Comparison of ENCODE assay signal across 12 mouse cellular contexts in the genomic region with DNA sequence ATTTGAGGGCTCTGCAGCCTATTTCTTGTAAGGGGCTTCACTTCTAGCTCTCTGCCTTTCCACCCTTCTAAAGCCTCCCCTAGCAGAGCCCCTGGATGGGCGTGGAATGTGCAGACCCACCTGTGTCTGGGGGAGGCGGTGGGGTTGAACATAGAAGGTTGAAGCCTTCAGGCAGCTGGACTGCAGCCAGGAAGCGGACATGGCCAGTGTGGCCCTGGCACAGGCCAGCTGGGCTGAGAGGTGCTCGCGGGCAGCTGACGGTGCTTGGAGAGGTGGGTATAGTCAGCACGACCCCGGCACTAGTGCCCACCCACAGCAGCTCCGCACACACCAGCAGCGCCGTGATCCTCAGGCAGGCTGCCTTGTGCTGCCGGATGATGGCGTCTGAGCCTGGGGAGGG. TPM values are rescaled to one million over a fixed set of nuclear protein-coding genes. Genes with fewer than 3 reads are reported as not detected.
DNase-seq lines count a peak whose midpoint lies in the region; ATAC-seq and TF ChIP-seq lines count a peak whose summit lies in the region.
"Had no signal": no experiment of that assay in that cellular context is flagged by ENCODE, and none has a peak within 500 bp of the region (broad histone marks: within the 10 kb centered on the region; RNA-seq: fewer than 3 reads in every experiment).

No protein-coding gene starts in this region.

- no peak for DNase-seq in heart, adult 2 months
- DNase-seq in kidney, postnatal 10 days: peak; percentile 52
- no peak for DNase-seq in kidney, adult 11 months
- no peak for DNase-seq in limb, embryonic 10.5 days (ENCODE audit: low spot score)
- DNase-seq in adipocyte (ENCODE audit: low spot score): no peak
- DNase-seq: cerebellum, adult 9-10 months; kidney, postnatal 14 days; right cerebral cortex, postnatal 14 days; thymus, postnatal 4 days had no signal

- peaks cover 96% of the 10 kb centered on the region for H3K36me3 ChIP-seq in heart, embryonic 12.5 days
- H3K36me3 ChIP-seq in heart, adult 2 months (ENCODE audit: control insufficient read depth, insufficient read depth, low read length): peaks cover 4% of the 10 kb centered on the region
- peaks cover 100% of the 10 kb centered on the region for H3K36me3 ChIP-seq in limb, embryonic 10.5 days
- H3K36me3 ChIP-seq in liver, embryonic 12.5 days: peaks cover 50% of the 10 kb centered on the region

- no peaks in the 10 kb centered on the region for H3K9me3 ChIP-seq in heart, embryonic 12.5 days (replicated peaks)
- no peaks in the 10 kb centered on the region for H3K9me3 ChIP-seq in limb, embryonic 10.5 days (replicated peaks)
- no peaks in the 10 kb centered on the region for H3K9me3 ChIP-seq in liver, embryonic 12.5 days (replicated peaks)

- no peak overlapping the region for H3K4me2 ChIP-seq in heart, embryonic 12.5 days
- H3K4me2 ChIP-seq in liver, embryonic 12.5 days: no peak overlapping the region

- H3K4me1 ChIP-seq in heart, embryonic 12.5 days (replicated peaks): peaks cover 23% of the 10 kb centered on the region
- peaks cover 2% of the 10 kb centered on the region for H3K4me1 ChIP-seq in heart, adult 2 months (ENCODE audit: control insufficient read depth, insufficient read depth, low read length)
- H3K4me1 ChIP-seq in limb, embryonic 10.5 days: peaks cover 14% of the 10 kb centered on the region
- peaks cover 25% of the 10 kb centered on the region for H3K4me1 ChIP-seq in liver, embryonic 12.5 days

- no peaks in the 10 kb centered on the region for H3K27me3 ChIP-seq in heart, embryonic 12.5 days (replicated peaks)
- H3K27me3 ChIP-seq in heart, adult 2 months (ENCODE audit: control insufficient read depth, insufficient read depth, low read length): no peaks in the 10 kb centered on the region
- no peaks in the 10 kb centered on the region for H3K27me3 ChIP-seq in limb, embryonic 10.5 days (ENCODE audit: low read depth, poor library complexity, severe bottlenecking)
- no peaks in the 10 kb centered on the region for H3K27me3 ChIP-seq in liver, embryonic 12.5 days (replicated peaks)

- TF ChIP-seq CTCF in heart, adult 2 months (IDR thresholded peaks at IDR 0.05): no peak

- no peak for TF ChIP-seq POLR2A in heart, adult 2 months (IDR thresholded peaks at IDR 0.05; ENCODE audit: insufficient read depth, low read depth, low read length)

- 87% methylated on average over 13 of the region's 13 CpGs for WGBS in heart, embryonic 12.5 days
- 68% methylated on average over 13 of the region's 13 CpGs for WGBS in heart, adult 2 months
- 92% methylated on average over 13 of the region's 13 CpGs for WGBS in limb, embryonic 10.5 days
- 77% methylated on average over 13 of the region's 13 CpGs for WGBS in liver, embryonic 12.5 days (ENCODE audit: insufficient replicate concordance)

- intact Hi-C loops in heart, adult 2 months (cut with DNase I): no loop called here

- no peak; the same call in 1 of the 2 replicates for ATAC-seq in heart, embryonic 12.5 days (ENCODE audit: insufficient number of reproducible peaks, low FRiP score)
- ATAC-seq in liver, embryonic 12.5 days: no peak

- TF ChIP-seq EP300 in heart, adult 2 months (IDR thresholded peaks at IDR 0.05; ENCODE audit: insufficient read depth, low read depth, low read length): no peak

- H3K79me2 ChIP-seq in heart, adult 2 months (replicated peaks; ENCODE audit: control insufficient read depth, insufficient read depth, low read length): no peaks in the 10 kb centered on the region

- no peak overlapping the region for H3K4me3 ChIP-seq in heart, embryonic 12.5 days
- H3K4me3 ChIP-seq in heart, adult 2 months: no peak overlapping the region
- H3K4me3 ChIP-seq in limb, embryonic 10.5 days: no peak overlapping the region
- H3K4me3 ChIP-seq in liver, embryonic 12.5 days: no peak overlapping the region

- no peak overlapping the region for H3K9ac ChIP-seq in heart, embryonic 12.5 days
- no peak overlapping the region for H3K9ac ChIP-seq in heart, adult 2 months (ENCODE audit: low read depth, low read length)
- no peak overlapping the region for H3K9ac ChIP-seq in liver, embryonic 12.5 days

- H3K27ac ChIP-seq in heart, embryonic 12.5 days (ENCODE audit: poor library complexity, severe bottlenecking): peak overlapping the region; percentile 51; the same call in 1 of the 2 replicates
- H3K27ac ChIP-seq in heart, adult 2 months: no peak overlapping the region
- peak overlapping the region; percentile 40; the same call in 1 of the 2 replicates for H3K27ac ChIP-seq in limb, embryonic 10.5 days
- H3K27ac ChIP-seq in liver, embryonic 12.5 days: peak overlapping the region; percentile 47

RNA-seq across cellular contexts. Expression of gene Relt, which starts 13.0 kb away (rescaled TPM):
- polyA plus RNA-seq in heart, embryonic 12.5 days (2016; fragmentation: Nextera tagmentation; extraction: Ambion mirVana): 4.1 TPM in 2 replicates
- total RNA-seq in heart, adult 2 months (2021): 1 to 10 TPM; 4.6 to 5.5 TPM
- 6.4 and 7.2 TPM in 2 replicates for polyA plus RNA-seq in heart, adult 2 months (2012; rRNA removed)
- 5.9 and 7.9 TPM in 2 replicates for polyA plus RNA-seq in limb, embryonic 10.5 days (2016; fragmentation: Nextera tagmentation; extraction: Ambion mirVana)
- polyA plus RNA-seq in liver, embryonic 12.5 days (2016; fragmentation: Nextera tagmentation; extraction: Ambion mirVana): 17.8 and 18.2 TPM in 2 replicates

RNA-seq across cellular contexts. Expression of gene Arhgef17, which starts 55.6 kb away (rescaled TPM):
- 8.7 and 10.6 TPM in 2 replicates for polyA plus RNA-seq in heart, embryonic 12.5 days (2016; fragmentation: Nextera tagmentation; extraction: Ambion mirVana)
- 10 to 100 TPM; 26.2 to 28.4 TPM for total RNA-seq in heart, adult 2 months (2021)
- polyA plus RNA-seq in heart, adult 2 months (2012; rRNA removed): 23.4 and 28.9 TPM in 2 replicates
- 9.6 and 11.0 TPM in 2 replicates for polyA plus RNA-seq in limb, embryonic 10.5 days (2016; fragmentation: Nextera tagmentation; extraction: Ambion mirVana)
- 1.7 and 2.2 TPM in 2 replicates for polyA plus RNA-seq in liver, embryonic 12.5 days (2016; fragmentation: Nextera tagmentation; extraction: Ambion mirVana)
- polyA plus RNA-seq: CD4-positive, CD25-positive, alpha-beta regulatory T cell, adult 4 months had no signal
